Mouse (Mus musculus) right cerebral cortex, adult 18-20 months (tissue): ENCODE data around the gene Mtmr11.

Source experiments
- DNase-seq: peaks from one replicate; pipeline ENCODE4 v3.0.0; 2022; ENCODE audit warnings: mixed read lengths

The Mtmr11 gene

DNA sequence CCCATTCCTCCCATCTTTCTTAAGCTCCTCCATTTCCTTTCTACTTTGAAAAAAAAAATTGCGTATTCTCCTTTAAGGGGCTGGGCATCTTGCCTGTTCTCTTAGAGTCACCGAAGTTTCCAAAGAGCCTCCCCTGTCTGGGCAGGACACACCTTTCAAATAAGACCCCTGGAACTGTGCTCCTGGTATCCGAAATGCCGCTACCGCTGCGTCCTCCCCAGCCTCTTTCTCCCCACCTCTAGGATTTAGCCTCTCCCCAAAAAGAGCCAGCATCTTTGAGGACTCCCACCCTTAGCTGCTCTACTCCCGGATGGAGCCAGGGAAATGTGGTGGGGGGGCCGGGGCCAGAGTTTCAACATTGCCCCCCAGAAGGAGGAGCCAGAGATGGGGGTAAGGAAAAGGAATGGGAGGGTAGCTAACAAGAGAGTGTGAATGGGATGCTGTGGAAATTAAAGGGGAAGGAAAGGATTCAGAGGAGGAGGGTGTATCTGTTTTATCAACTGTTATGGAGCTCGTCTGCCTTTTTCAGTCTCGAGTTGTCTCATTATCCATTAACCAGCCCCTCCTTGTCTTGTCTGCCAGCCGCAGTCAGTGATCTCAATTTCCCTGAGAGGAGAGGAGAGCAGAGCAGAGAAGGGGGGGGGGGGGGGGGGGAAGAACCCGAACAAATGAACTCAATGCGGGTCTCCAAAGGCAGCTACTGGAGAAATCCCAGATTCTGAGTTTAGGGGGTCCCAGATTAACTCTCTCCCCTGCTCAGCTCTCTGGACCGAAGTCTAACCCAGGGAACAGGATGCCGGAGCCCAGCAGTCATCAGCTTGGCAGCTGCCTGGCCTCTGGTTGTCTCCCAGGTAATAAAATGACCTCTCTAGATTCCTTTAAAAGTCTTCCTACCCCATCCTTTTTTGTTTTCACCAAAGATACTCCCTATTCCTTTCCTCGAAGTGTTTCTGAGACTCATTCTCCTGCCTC is at the start of gene Mtmr11:
Gene Mtmr11 (plus strand): TSS at position 136 of the 972 bp plus-strand sequence.
- no peak for DNase-seq

GRCm38 (mm10) chr3:96113251-96113650 is 48.6 kb upstream of the Mtmr11 start:
- DNase-seq, result peak; percentile 15

DNA sequence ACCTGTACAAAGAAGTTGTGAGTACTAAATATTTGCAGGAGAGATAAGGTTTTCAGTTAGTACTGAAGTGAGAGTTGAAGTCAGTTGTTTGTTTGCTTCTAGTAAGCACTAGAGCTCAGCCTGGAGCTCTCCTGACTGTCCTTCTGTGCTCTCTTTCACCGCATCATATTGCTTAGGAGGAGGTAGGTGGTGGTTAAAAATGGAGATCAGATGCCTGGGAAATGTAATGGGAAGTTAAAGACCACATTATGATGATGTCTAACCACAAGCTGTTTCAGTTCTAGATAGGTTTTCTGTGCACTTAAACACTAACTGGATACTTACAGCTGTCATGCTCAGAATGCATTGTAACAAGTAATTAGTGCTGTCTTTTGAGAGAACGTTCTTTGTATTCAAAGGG is 43.7 kb upstream of the Mtmr11 start:
- DNase-seq, result peak; percentile 20

DNA sequence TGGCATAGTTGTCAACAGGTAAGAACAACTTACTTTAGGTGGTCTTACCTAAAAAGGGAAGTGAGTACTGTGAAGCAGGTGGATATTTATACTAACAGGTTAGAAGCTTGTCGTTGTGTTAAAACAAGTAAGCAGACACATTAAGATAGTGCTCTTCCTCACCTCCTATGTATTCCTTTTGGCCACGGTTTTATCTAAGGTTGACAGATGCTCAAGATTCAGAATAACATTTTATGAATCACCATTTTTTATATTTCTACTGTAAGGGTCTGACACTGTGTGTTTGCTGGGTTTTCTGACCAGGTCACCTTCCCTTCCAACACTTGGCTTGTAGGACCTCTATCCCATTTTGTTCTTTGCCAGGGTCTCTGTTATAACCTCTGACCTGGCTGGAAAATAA is 43.1 kb upstream of the Mtmr11 start:
- no peak for DNase-seq

DNA sequence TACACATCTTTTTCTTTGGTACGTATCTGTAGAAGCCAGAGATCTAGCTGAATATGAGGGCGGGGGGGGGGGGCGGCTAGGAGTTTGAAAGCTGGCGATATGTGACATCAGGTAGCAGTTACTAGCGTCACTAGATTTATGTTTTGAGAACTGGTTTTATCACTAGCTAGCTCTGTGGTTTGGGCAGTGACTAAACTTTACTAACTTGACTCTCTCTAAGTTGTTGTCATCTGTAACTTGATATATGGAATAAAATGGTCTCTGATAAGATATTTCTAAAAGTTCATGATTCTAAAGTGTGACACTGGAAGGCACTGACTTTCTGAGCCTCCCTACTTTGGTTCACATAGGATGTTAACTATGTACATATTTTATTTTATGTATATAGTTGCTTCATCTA is 37.6 kb upstream of the Mtmr11 start:
- no peak for DNase-seq

- no peak for DNase-seq
Observed at GRCm38 (mm10) chr3:96128128-96128527, 33.7 kb upstream of the Mtmr11 start.

GRCm38 (mm10) chr3:96132478-96132877 is 29.3 kb upstream of the Mtmr11 start:
- no peak for DNase-seq

- DNase-seq, result no peak
Observed at GRCm38 (mm10) chr3:96133327-96133905, 28.4 kb upstream of the Mtmr11 start.

DNA sequence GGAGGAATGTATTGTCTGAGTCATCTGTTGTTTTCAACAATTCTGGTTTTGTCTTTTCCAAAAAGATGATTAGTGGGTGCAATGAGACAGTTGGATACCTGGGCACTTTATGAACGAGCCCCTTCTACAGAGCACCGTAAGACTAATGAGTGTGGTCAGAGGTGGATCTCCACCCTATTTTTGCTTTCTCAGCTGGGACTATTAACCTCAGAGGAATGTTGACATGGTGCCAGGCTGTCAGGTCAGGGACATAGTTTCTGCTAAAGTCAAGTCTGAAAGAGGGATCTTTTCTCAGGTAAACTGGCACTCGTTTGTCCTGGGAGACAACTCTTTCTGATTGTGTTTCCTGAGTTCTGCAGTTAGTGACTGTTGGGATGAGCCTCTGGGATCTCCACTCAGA is 26.8 kb upstream of the Mtmr11 start:
- no peak for DNase-seq

DNA sequence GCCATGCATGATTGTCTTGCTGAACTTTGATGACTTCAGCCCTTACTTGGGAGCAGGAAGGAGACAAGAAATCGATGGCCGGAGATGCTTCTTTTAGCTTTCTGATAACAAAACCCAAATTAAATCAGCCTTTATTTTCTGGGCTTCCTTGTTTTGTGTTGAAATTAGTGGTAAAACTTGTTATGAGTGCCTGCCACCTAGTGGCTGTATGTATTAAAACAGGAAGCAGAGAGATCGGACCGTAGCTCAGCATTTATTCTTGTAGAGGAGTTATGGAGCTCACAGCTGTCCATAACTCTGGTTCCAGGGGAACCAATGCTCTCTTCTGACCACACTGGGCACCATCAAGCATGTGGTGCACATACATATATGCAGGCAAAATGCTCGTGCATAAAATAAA is 13.9 kb upstream of the Mtmr11 start:
- peak; percentile 59 for DNase-seq

DNA sequence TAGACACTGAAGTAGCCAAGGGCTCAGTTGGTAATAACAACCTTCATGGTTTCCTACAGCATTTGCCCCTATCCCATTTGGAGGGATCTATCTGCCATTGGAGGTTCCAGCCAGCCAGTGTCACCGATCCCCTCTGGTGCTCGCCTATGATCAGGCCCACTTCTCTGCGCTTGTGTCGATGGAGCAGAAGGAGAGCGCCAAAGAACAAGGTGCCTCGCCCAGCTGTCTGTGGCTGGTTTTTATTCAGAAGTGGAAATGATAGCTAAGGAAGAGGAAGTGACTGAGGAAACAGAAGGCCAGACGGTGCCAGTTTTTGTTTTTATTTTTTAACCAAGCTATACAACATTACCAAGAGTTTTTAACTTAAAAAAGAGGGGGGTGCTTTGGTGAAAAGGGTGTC is 10.0 kb upstream of the Mtmr11 start:
- no peak for DNase-seq

GRCm38 (mm10) chr3:96152611-96153010 is 9.2 kb upstream of the Mtmr11 start:
- peak; percentile 41 for DNase-seq

- DNase-seq, result no peak
Observed at GRCm38 (mm10) chr3:96155501-96155900, 6.3 kb upstream of the Mtmr11 start.

GRCm38 (mm10) chr3:96159820-96160219 is 2.0 kb upstream of the Mtmr11 start:
- DNase-seq, result no peak

GRCm38 (mm10) chr3:96160222-96160802 is 1.5 kb upstream of the Mtmr11 start:
- DNase-seq, result peak; percentile 84

- DNase-seq, result peak; percentile 81
Observed at GRCm38 (mm10) chr3:96160803-96161516, 844 bp upstream of the Mtmr11 start.

DNA sequence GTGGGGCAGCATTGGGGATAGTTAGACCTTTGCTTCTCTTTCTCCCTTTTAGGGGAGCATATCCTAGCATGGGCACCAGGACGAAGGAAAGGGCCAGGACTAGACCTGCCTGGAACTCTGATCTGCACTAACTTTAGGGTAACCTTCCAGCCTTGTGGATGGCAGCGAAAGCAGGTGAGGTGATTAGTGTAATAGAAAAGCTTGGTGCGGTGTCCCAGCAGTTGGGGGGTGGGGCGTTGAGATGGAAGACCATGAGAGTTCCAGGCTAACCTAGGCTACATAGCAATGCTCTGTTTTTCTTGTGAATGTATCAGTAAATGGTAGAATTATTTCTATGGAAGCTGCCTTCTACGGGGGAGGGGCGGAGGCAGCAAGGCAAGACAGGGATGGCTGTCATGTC is 1.2 kb downstream of the Mtmr11 start:
- no peak for DNase-seq

DNA sequence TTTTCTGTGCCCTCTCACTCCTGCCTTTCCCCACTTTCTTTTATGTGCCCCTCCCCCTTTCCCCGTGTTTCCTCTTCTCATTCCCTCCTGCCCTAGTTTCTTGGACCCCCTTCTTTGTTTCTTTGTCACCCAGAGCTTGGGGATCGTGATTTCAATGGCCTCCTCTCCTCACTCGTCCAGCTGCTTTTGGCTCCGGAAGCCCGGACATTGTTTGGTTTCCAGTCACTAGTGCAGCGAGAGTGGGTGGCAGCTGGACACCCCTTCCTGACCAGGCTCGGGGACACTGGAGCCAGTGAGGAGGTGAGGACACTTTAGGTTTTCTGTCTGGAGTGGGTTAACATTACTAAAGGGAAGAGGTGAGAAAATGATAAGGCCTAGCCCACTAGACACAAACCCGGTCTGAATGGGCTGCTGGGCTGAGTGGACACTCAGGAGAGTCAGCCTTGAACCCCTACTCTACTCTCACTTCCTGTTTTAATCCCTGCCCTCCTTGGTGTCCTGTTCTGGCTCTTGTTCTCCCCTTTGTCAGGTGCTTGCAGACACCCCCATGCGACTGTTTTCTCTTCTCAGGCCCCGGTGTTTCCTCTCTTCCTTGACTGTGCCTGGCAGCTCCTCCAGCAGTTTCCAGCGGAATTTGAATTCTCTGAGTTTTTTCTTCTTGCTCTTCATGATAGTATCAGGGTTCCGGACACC is 6.8 kb downstream of the Mtmr11 start:
- no peak for DNase-seq

GRCm38 (mm10) chr3:96170276-96170675 is 8.5 kb downstream of the Mtmr11 start:
- DNase-seq, result no peak

GRCm38 (mm10) chr3:96170976-96171545 is 9.3 kb downstream of the Mtmr11 start:
- no peak for DNase-seq

DNA sequence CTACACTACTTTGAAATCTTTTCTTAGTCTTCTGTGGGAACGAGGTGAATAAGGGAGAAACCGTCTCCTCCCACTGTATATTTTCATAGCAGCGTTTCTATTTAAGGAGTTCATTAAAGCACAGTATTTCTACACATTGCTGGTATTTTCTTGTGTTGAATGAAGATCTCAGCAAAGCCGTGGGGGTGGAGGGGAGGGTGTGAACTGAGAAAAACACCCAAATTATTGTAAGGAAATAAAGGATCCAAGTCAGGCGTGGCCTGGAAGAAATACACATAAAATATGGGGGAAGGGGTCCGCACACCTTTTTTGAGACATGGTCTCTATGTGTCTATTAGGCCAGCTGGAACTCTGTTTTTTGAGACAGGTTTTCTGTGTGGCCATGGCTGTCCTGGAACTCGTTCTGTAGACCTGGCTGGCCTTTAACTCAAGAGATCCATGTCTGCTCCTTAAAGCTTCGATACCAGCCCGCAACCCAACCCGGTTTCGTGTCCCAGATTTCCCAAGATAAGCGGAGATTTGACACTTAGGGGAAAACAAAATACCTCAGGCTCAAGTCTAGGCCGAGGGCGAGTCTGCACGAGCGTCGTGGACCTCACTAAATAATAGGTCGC is 9.9 kb downstream of the Mtmr11 start:
- no peak for DNase-seq
